Mouse (Mus musculus) liver, embryonic 16.5 days (tissue): Measurements from ENCODE around the gene Xpc. TPM values are rescaled to one million over a fixed set of nuclear protein-coding genes. Genes with fewer than 3 reads are reported as not detected.

Source experiments
- ATAC-seq: fragments of 200-750 bp; cut with Nextera tagmentation; 2 replicates; pipeline ENCODE4 v1.8.0; 2017; ENCODE audit warnings: low read depth, mild to moderate bottlenecking, moderate number of reproducible peaks, moderate library complexity
- H3K27ac ChIP-seq: fragments of 300-500 bp; sonication (generic); 2 replicates; pipeline ENCODE4 v1.5.1; 2014; ENCODE audit warnings: mild to moderate bottlenecking, low read length
- H3K27me3 ChIP-seq: fragments of 300-500 bp; sonication (generic); 2 replicates; pipeline ENCODE4 v1.6.1; 2014; ENCODE audit warnings: low read depth, low read length, mixed read lengths; ENCODE audit not compliant: control insufficient read depth, insufficient read depth
- H3K36me3 ChIP-seq: fragments of 300-500 bp; sonication (generic); 2 replicates; pipeline ENCODE4 v1.6.1; 2014; ENCODE audit warnings: mild to moderate bottlenecking; ENCODE audit not compliant: control insufficient read depth, insufficient read depth
- H3K4me1 ChIP-seq: fragments of 300-500 bp; sonication (generic); 2 replicates; pipeline ENCODE4 v1.6.1; 2014; ENCODE audit warnings: low read depth, low read length, mixed read lengths; ENCODE audit not compliant: control insufficient read depth
- H3K4me2 ChIP-seq: fragments of 300-500 bp; sonication (generic); 2 replicates; pipeline ENCODE4 v1.6.1; 2014; ENCODE audit warnings: low read depth, low read length, mixed read lengths
- H3K4me3 ChIP-seq: fragments of 300-500 bp; sonication (generic); 2 replicates; pipeline ENCODE4 v1.5.1; 2014; ENCODE audit warnings: low read depth, mild to moderate bottlenecking, low read length
- H3K9ac ChIP-seq: fragments of 300-500 bp; sonication (generic); 2 replicates; pipeline ENCODE4 v1.6.1; 2014; ENCODE audit warnings: low read depth, low read length
- H3K9me3 ChIP-seq: fragments of 300-500 bp; sonication (generic); replicated peaks from 2 replicates; pipeline ENCODE4 v1.6.1; 2016; ENCODE audit warnings: low read length; ENCODE audit not compliant: control insufficient read depth
- WGBS: fragments of 180-500 bp; shearing (Covaris S2); extraction: QIAGEN DNeasy Blood & Tissue Kit; methylation state at CpG from one replicate; pipeline ENCODE4 v1.1.7; 2014; ENCODE audit not compliant: insufficient replicate concordance; 5-methylcytosine and 5-hydroxymethylcytosine counted together
- polyA plus RNA-seq: library from polyadenylated mRNA; unstranded; fragments of >200 nt; fragmentation: Nextera tagmentation; extraction: Ambion mirVana; gene quantifications from 2 replicates; pipeline ENCODE4 v1.2.1, GENCODE M21; 2015

Gene Xpc
- polyA plus RNA-seq, 1 experiment from 2014 or later, result 5.3 TPM

DNA sequence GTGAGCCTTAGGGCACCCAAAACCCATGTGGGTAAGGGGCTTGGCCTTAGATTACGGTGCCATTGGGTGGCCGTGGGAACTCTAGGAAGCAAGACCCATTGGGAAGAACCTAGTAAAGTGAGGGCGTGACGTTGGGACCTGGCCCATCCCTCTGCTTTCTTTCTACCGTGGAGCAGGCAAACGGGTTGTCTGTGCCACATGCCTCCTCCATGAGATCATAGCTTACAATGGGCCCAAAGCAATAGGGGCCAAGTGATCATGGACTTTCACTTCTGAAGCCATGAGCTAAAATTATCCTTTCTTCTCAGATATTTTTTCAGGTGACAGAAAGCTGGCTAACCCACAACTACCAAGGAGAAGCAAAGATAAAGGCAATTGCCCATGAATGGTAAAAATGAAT is 15.6 kb upstream of the Xpc start:
- Histone ChIP-seq H3K9ac (no peak overlapping the region), H3K36me3 (no peaks in the 10 kb centered on the region), H3K4me3 (no peak overlapping the region), H3K4me2 (no peak overlapping the region), H3K4me1 (no peaks in the 10 kb centered on the region), H3K9me3 (no peaks in the 10 kb centered on the region), H3K27me3 (no peaks in the 10 kb centered on the region), H3K27ac (no peak overlapping the region)
- ATAC-seq, result no peak
- 63% methylated on average over 6 of the region's 6 CpGs for WGBS

DNA sequence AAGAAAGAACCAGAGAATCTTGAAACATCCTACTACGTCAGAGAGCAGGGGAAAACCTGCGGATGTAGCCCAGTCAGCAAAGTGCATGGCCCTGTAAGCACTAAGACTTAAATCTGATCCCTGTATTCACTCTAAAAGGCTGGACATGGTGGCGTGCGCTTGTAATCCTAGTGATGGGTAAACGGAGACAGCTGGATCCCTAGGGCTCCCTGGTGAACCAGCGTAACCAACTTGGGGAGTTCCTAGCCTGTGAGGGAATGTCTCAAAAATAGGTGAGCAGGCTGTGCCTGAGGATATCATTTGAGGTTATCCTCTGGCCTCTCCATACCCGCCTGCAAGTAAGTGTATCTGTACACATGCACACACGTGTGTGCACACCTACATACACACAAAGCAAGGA is 15.0 kb upstream of the Xpc start:
- H3K27me3 ChIP-seq, result no peaks in the 10 kb centered on the region
- no peaks in the 10 kb centered on the region for H3K36me3 ChIP-seq
- no peaks in the 10 kb centered on the region for H3K4me1 ChIP-seq
- no peak overlapping the region for H3K27ac ChIP-seq
- ATAC-seq, result no peak
- no peak overlapping the region for H3K4me2 ChIP-seq
- no peaks in the 10 kb centered on the region for H3K9me3 ChIP-seq
- 74% methylated on average over 8 of the region's 8 CpGs for WGBS
- H3K9ac ChIP-seq, result no peak overlapping the region
- no peak overlapping the region for H3K4me3 ChIP-seq

DNA sequence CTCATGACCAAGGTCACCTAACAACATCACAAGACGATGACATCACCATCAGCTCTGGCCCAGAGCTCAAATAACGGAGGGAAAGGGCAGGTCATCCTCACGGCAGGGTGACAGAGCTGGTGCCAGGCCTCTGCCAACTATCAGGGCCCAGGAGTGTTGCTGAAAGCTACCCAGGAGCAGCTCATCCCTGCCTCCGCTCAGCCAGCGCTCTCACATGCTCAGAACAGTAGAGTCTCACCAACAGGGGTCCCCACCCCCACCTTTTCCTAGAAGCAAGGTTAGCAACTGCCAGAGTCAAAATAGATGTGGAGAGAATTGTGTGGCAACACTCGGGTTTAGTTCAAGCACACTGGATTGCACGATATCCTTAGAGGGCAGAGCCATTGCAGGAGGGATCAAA is 12.6 kb upstream of the Xpc start:
- Histone ChIP-seq H3K27me3 (no peaks in the 10 kb centered on the region), H3K9me3 (no peaks in the 10 kb centered on the region), H3K4me2 (no peak overlapping the region), H3K9ac (no peak overlapping the region), H3K4me3 (no peak overlapping the region), H3K36me3 (no peaks in the 10 kb centered on the region), H3K4me1 (no peaks in the 10 kb centered on the region), H3K27ac (no peak overlapping the region)
- ATAC-seq, result no peak
- 75% methylated on average over 7 of the region's 7 CpGs for WGBS

DNA sequence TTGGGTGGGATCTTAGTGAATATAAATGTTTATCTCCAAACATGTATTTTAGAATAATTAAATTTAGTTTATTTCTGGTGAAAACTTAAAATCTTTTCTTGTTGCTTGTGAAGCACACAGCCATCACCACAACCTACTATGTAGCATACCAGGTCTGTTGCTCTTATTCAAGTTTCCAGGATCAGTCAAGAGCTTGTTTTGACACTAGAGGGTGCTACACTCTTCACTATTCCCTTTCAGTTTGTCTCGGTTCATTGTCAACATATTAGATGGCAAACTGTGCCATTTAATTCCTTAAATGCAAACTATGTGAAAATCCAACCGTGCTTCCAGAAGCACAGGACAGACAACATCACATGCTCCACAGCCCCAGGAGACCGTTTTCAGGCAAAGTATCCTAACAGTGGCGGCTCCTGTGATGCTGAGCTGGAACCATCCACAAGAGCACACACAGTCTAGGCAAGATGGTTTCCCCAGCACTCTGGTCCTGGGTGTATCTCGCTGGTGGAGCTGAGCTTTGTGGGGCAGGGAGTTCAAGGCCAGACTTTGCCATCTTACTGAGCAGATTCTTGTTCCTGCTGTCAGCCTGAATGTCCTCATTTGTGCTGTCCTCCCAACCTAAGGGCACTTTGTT is 11.7 kb upstream of the Xpc start:
- no peak for ATAC-seq
- peaks cover under 1% of the 10 kb centered on the region; the same call in 1 of the 2 replicates for H3K36me3 ChIP-seq
- H3K4me1 ChIP-seq, result no peaks in the 10 kb centered on the region
- H3K4me2 ChIP-seq, result no peak overlapping the region
- H3K9me3 ChIP-seq, result no peaks in the 10 kb centered on the region
- no peak overlapping the region for H3K27ac ChIP-seq
- WGBS, result 51% methylated on average over 5 of the region's 5 CpGs
- H3K27me3 ChIP-seq, result no peaks in the 10 kb centered on the region
- H3K4me3 ChIP-seq, result no peak overlapping the region
- no peak overlapping the region for H3K9ac ChIP-seq

DNA sequence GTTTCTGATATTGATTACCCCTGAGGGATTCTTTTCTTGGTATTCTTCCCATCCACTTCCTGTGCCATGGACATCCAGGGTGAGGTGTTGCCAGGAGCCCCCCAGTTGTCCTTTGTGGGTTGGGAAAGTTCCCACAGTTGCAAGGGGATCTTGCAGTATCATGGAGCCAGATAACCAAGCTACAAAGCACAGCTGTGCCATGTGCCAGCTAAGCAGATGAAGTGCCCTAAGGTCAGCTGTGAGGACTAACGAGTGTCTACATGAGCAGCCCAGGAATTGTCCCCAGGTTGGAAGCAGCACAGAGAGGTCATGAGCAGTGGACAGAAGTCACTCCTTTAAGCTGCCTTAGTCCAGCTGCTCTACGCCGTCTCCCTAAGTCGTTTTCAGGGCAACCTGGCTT is 9.9 kb upstream of the Xpc start:
- WGBS, result 74% methylated on average over 4 of the region's 4 CpGs
- H3K36me3 ChIP-seq, result peaks cover 17% of the 10 kb centered on the region; the same call in 1 of the 2 replicates

DNA sequence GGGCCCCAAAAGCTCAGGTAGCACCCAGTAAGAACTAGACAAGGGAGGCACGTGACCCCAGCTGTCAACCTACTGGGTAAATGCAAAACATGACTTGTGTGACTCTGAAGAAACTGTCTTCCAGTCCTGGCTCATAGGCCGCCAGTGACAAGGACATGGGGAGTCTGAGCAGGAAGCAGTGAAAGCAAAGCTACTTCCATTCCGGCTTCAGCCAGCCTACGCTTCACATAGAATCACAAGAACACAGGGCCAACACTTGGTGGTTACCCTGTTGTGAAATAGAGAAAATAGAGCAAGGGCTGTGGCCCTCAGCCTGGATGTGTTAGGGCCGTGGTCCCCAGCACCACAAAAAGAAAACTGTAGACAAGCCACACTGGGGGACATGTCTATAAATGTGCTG is 7.1 kb upstream of the Xpc start:
- 78% methylated on average over 5 of the region's 5 CpGs for whole genome bisulfite sequencing
- Histone ChIP-seq H3K4me1 (no peaks in the 10 kb centered on the region), H3K9ac (no peak overlapping the region), H3K9me3 (no peaks in the 10 kb centered on the region), H3K4me3 (no peak overlapping the region), H3K4me2 (no peak overlapping the region), H3K36me3 (peaks cover 28% of the 10 kb centered on the region), H3K27me3 (no peaks in the 10 kb centered on the region), H3K27ac (no peak overlapping the region)
- no peak for ATAC-seq

More for the DNA sequence above, 9.9 kb upstream of the Xpc start:
- no peak overlapping the region for H3K4me2 ChIP-seq
- no peaks in the 10 kb centered on the region for H3K4me1 ChIP-seq
- H3K9me3 ChIP-seq, result no peaks in the 10 kb centered on the region
- H3K27me3 ChIP-seq, result no peaks in the 10 kb centered on the region
- no peak for ATAC-seq
- H3K4me3 ChIP-seq, result no peak overlapping the region
- H3K9ac ChIP-seq, result no peak overlapping the region
- H3K27ac ChIP-seq, result no peak overlapping the region

DNA sequence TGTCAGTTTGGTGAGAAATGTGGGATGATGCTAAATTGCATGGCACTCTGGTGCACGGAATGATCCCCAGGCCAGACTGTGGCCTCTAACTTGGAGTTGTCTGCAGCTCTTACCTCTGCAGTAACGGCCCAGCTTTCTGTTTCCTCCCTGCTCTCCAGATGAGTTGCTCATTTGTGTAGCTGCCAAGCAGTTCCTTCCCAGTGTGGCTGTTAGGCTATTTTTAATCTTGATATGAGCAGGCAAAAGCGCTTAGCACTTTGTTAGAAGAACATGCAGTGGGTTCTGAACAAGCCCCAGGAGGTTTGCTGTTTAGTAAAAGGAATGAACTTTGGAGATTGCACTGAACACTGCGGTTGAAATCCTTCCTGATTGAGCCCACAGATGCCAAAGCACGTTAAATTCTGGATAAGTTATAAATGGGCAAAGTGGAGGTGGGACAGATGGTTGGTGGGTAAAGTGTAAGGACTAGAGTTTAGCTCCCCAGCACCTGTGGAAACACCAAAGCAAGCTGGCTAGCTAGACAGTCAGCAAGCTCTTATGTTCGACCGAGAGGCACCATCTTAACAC is 2.8 kb upstream of the Xpc start:
- H3K36me3 ChIP-seq, result peaks cover 28% of the 10 kb centered on the region
- WGBS, result 76% methylated on average over 7 of the region's 7 CpGs
- no peak for ATAC-seq

DNA sequence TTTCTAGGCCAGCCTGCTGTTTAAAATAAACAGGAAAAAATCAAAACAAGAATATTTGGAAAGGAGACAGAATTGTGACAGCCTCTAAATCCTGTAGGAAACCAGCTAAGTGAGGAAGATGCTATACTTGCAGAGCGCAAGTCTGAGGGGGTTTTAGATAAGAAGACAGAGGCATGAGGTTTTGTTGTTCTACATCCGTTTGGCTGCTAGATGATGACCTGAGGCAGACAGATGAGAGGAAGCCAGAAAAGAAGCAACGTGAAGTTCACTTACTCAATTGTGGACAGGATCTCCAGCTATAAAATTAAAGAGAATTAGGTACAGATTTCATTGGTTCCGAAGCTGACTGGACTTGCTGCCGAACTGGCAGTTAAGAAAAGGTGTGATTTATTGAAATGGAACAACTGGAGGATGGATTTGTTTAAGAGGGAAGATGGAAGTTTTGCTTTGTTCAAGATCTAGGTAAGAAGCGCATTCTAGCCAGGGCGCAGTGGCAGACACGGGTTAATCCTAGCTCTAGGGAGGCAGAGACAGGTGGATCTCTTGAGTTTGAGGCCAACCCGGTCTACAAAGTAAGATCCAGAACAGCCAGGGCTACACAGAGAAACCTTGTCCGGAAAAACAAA is 838 bp downstream of the Xpc start:
- H3K4me1 ChIP-seq, result peaks cover 20% of the 10 kb centered on the region
- H3K36me3 ChIP-seq, result peaks cover 7% of the 10 kb centered on the region
- peak overlapping the region; percentile 86 for H3K4me3 ChIP-seq
- no peaks in the 10 kb centered on the region for H3K27me3 ChIP-seq
- no peaks in the 10 kb centered on the region for H3K9me3 ChIP-seq
- no peak for ATAC-seq
- WGBS, result 14% methylated on average over 10 of the region's 10 CpGs
- peak overlapping the region; percentile 71 for H3K9ac ChIP-seq
- no peak overlapping the region for H3K27ac ChIP-seq
- peak overlapping the region; percentile 85 for H3K4me2 ChIP-seq

More for the DNA sequence above, 2.8 kb upstream of the Xpc start:
- Histone ChIP-seq H3K4me2 (no peak overlapping the region), H3K9ac (no peak overlapping the region), H3K4me1 (peaks cover 20% of the 10 kb centered on the region), H3K9me3 (no peaks in the 10 kb centered on the region), H3K27me3 (no peaks in the 10 kb centered on the region), H3K4me3 (no peak overlapping the region), H3K27ac (no peak overlapping the region)

DNA sequence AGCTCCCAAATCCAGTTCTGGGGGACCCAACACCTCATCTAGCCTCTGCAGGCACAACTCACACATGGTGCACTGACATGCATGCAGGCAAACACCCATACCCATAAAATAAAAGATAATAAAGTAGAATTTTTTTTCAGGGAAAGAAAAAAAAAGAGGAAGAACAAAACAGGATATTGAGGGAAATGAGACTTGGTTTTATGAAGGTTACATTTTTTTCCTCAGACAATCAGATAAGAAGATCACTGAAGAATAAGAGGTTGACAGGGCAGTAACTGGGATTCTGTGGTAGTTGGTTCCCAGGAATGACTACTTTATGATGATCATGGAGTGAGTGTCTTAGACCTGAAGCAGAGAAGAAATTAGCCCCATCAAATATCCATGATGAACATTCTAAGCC is 1.6 kb downstream of the Xpc start:
- no peak overlapping the region for H3K27ac ChIP-seq
- H3K4me3 ChIP-seq, result no peak overlapping the region
- peaks cover 1% of the 10 kb centered on the region; the same call in 1 of the 2 replicates for H3K36me3 ChIP-seq
- no peak for ATAC-seq
- H3K4me2 ChIP-seq, result no peak overlapping the region
- H3K9ac ChIP-seq, result no peak overlapping the region
- no peaks in the 10 kb centered on the region for H3K27me3 ChIP-seq
- no peaks in the 10 kb centered on the region for H3K9me3 ChIP-seq
- peaks cover 20% of the 10 kb centered on the region for H3K4me1 ChIP-seq
